Mouse (Mus musculus) myocyte (in vitro differentiated cells): ENCODE measurements at regions not wholly inside any gene's neighbourhood (a gene's known extent, or its start where the extent isn't known, plus 50 kb on each side); places are given as distances from the start of the nearest gene placed in this dataset.

Experiments used
- H3K27me3 ChIP-seq: one replicate; pipeline ENCODE4 v1.6.1; 2011; ENCODE audit not compliant: control insufficient read depth, insufficient read depth, insufficient read length
- H3K36me3 ChIP-seq: one replicate; pipeline ENCODE4 v1.6.1; 2011; ENCODE audit not compliant: control insufficient read depth, insufficient read depth
- H3K4me2 ChIP-seq: one replicate; pipeline ENCODE4 v1.6.1; 2011; ENCODE audit warnings: low read depth, control low read depth
- H3K4me3 ChIP-seq: one replicate; pipeline ENCODE4 v1.5.1; 2011; ENCODE audit warnings: mild to moderate bottlenecking, control low read depth, moderate library complexity
- H3K79me2 ChIP-seq: one replicate; pipeline ENCODE4 v1.6.1; 2011; ENCODE audit not compliant: control insufficient read depth, insufficient read depth
- H3ac ChIP-seq: one replicate; pipeline ENCODE4 v1.6.1; 2011; ENCODE audit not compliant: control insufficient read depth, insufficient read length
- CEBPB ChIP-seq: IDR thresholded peaks from 2 replicates; pipeline ENCODE4 v1.6.1; 2011; ENCODE audit warnings: mild to moderate bottlenecking, moderate library complexity; ENCODE audit not compliant: poor library complexity, insufficient read depth, severe bottlenecking
- E2F4 ChIP-seq: IDR thresholded peaks from one replicate; pipeline ENCODE4 v1.6.1; 2011; ENCODE audit warnings: mild to moderate bottlenecking, control low read depth, moderate library complexity; ENCODE audit not compliant: insufficient read depth
- MAX ChIP-seq: IDR thresholded peaks from one replicate; pipeline ENCODE4 v1.6.1; 2011; ENCODE audit warnings: low read depth, mild to moderate bottlenecking, control low read depth
- MYOD1 ChIP-seq, 3 experiments: IDR thresholded peaks; one replicate each; pipeline ENCODE4 v1.6.1; 2011; ENCODE audit warnings: control low read depth in 2 of 3, low read depth in 2 of 3, mild to moderate bottlenecking in 2 of 3, moderate library complexity in 1 of 3; ENCODE audit not compliant: insufficient read length in 2 of 3, control insufficient read depth in 1 of 3
- MYOG ChIP-seq, 3 experiments: IDR thresholded peaks; one replicate each; pipeline ENCODE4 v1.6.1; 2011; ENCODE audit warnings: control low read depth in 2 of 3, low read depth in 2 of 3, mild to moderate bottlenecking in 2 of 3; ENCODE audit not compliant: insufficient read length in 2 of 3, control insufficient read depth in 1 of 3, insufficient read depth in 1 of 3
- POLR2A ChIP-seq: IDR thresholded peaks from one replicate; pipeline ENCODE4 v1.6.1; 2011; ENCODE audit warnings: low read depth, mild to moderate bottlenecking, control low read depth, moderate library complexity; ENCODE audit not compliant: insufficient read length
- POLR2AphosphoS2 ChIP-seq: IDR thresholded peaks from one replicate; pipeline ENCODE4 v1.6.1; 2011; ENCODE audit warnings: low read depth, control low read depth; ENCODE audit not compliant: insufficient read length
- REST ChIP-seq: IDR thresholded peaks from one replicate; pipeline ENCODE4 v1.6.1; 2011; ENCODE audit warnings: mild to moderate bottlenecking, control low read depth, moderate library complexity; ENCODE audit not compliant: insufficient read depth, insufficient read length
- SRF ChIP-seq: IDR thresholded peaks from one replicate; pipeline ENCODE4 v1.6.1; 2011; ENCODE audit warnings: low read depth; ENCODE audit not compliant: control insufficient read depth, insufficient read length
- TCF12 ChIP-seq: IDR thresholded peaks from one replicate; pipeline ENCODE4 v1.6.1; 2011; ENCODE audit warnings: mild to moderate bottlenecking, control low read depth; ENCODE audit not compliant: poor library complexity, insufficient read depth, severe bottlenecking
- TCF3 ChIP-seq: IDR thresholded peaks from one replicate; pipeline ENCODE4 v1.6.1; 2011; ENCODE audit warnings: low read depth, control low read depth; ENCODE audit not compliant: insufficient read length
- USF1 ChIP-seq: IDR thresholded peaks from one replicate; pipeline ENCODE4 v1.6.1; 2011; ENCODE audit warnings: low read depth, mild to moderate bottlenecking, control low read depth, moderate library complexity

DNA sequence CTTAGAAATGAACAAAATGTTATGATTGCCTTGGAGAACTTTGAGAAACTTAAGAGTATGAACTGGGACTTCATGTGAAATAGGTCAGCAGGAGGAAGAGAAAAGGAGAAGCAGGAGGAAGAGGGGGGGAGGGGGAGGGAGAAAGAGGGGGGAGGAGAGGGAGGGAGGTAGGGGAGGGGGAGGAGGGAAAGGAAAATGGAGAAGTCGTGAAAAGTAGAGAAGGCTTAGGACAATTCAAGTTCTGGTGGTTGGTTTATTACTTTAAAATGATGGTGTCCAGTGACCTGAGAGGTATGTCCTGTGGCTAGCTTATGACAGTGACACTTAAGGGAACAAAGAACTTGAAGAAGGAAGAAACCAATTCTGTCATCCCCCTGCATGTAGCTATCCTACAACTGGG, 171.6 kb upstream of the Egfl6 start:
- H3K4me2 ChIP-seq: no peak overlapping the region
- H3K36me3 ChIP-seq: no peaks in the 10 kb centered on the region

DNA sequence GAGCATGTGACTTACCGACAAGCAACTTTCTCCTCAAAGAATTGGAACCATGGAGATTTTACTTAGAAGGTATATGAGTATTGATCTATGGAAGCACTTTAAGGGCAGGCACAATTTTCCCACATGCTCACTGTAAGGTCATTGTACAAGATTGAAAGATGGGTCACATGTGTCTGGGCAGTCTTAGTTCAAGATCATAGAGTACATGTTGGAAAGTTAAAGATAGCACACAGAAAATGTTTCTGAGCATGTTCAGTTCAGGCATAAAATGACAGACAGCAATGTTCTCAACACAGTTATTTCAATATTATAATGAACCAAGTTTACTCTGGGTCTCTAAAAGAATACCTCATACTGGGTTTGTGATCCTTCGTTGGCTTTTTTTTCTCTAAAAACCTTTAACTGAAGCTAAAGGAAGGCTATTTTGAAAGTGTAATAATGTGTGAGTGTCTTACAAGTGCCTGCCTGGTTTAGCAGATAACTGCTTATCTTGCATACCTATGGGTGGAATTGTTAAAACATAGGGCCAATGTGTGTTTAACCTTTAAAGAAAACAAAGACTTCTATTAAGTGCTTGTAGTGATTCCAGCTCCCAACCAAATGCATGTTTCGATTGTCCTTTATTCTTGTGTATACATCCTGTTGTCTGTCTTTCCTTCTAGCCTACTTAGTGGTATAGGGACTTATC, 169.6 kb upstream of the Egfl6 start:
- Histone ChIP-seq H3K79me2 (no peaks in the 10 kb centered on the region), H3K4me2 (no peak overlapping the region), H3K36me3 (no peaks in the 10 kb centered on the region), H3ac (no peak overlapping the region), H3K4me3 (no peak overlapping the region), H3K27me3 (no peaks in the 10 kb centered on the region)
- TF ChIP-seq SRF (no peak), CEBPB (no peak), MYOD1 (IDR thresholded peaks at IDR 0.05; ENCODE audit: control insufficient read depth in 1 of 3, insufficient read length in 2 of 3, low read depth in 2 of 3) (no peak), USF1 (no peak), TCF12 (no peak), E2F4 (no peak), MAX (no peak), POLR2A (no peak), POLR2AphosphoS2 (no peak), REST (no peak), MYOG (IDR thresholded peaks at IDR 0.05; ENCODE audit: control insufficient read depth in 1 of 3, insufficient read depth in 1 of 3, insufficient read length in 2 of 3, low read depth in 2 of 3) (no peak), TCF3 (no peak)

More for the DNA sequence above, 171.6 kb upstream of the Egfl6 start:
- TF ChIP-seq POLR2AphosphoS2 (no peak), SRF (no peak), E2F4 (no peak)
- H3K27me3 ChIP-seq: no peaks in the 10 kb centered on the region
- H3K4me3 ChIP-seq: no peak overlapping the region
- no peaks in the 10 kb centered on the region for H3K79me2 ChIP-seq
- H3ac ChIP-seq: no peak overlapping the region

DNA sequence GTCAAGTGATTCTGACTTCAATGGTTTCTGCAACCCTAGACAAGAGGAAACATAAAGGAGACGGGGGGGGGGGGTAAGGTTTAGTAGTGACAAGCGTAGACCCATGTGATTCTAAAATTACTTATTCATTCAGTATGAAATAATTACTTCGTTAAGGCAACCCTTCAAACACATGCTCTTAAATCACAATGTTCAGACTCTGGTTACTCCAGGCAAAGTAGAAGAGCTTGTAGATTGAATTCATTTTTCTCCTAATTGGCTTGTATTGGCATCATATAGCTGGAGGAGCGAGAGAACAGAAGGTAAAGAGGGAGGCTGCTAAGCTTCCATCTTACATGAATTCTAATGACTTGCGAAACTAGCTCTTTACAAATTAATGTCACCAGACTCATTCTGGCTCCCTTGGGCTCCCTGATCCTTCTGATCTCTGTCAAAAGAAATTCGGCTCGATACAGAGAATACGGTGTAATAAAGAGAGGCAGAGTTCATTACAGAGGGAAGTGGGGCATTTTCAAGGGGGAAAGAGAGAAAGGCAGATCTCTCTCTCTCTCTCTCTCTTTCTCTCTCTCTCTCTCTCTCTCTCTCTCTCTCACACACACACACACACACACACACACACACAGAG, 163.6 kb upstream of the Egfl6 start:
- Histone ChIP-seq H3ac (no peak overlapping the region), H3K4me2 (no peak overlapping the region), H3K79me2 (no peaks in the 10 kb centered on the region), H3K27me3 (no peaks in the 10 kb centered on the region), H3K36me3 (no peaks in the 10 kb centered on the region), H3K4me3 (no peak overlapping the region)
- TF ChIP-seq CEBPB: no peak
- no peak for TF ChIP-seq MYOD1 (IDR thresholded peaks at IDR 0.05; ENCODE audit: control insufficient read depth in 1 of 3, insufficient read length in 2 of 3, low read depth in 2 of 3)
- no peak for TF ChIP-seq TCF3
- no peak for TF ChIP-seq SRF
- no peak for TF ChIP-seq MYOG (IDR thresholded peaks at IDR 0.05; ENCODE audit: control insufficient read depth in 1 of 3, insufficient read depth in 1 of 3, insufficient read length in 2 of 3, low read depth in 2 of 3)
- TF ChIP-seq E2F4: no peak
- no peak for TF ChIP-seq REST
- TF ChIP-seq TCF12: no peak
- no peak for TF ChIP-seq MAX
- TF ChIP-seq POLR2A: no peak
- no peak for TF ChIP-seq USF1

DNA sequence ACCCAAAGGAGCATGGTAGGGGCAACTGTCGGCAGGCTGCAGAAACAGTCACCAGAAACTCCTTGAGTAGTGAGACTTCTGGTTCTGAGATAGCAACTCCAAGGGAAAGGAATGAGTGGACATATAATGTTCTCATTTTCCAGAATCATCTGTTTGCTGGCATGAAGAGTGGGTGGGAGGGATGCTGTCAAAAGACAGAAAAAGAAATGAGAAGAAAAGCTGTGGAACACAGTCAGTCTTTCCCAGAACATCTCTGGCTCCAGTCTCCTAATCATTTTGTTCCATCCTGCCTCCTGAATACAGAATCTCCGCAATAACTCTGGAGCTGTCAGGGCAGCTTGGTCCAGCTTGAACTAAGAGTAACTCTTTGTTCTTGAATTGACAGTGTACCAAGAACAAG, 145.8 kb upstream of the Egfl6 start:
- H3K79me2 ChIP-seq: no peaks in the 10 kb centered on the region
- TF ChIP-seq E2F4: no peak
- TF ChIP-seq MYOD1 (IDR thresholded peaks at IDR 0.05; ENCODE audit: control insufficient read depth in 1 of 3, insufficient read length in 2 of 3, low read depth in 2 of 3): no peak
- no peak for TF ChIP-seq TCF3
- no peak for TF ChIP-seq MAX
- TF ChIP-seq SRF: no peak
- TF ChIP-seq TCF12: no peak
- no peak for TF ChIP-seq POLR2AphosphoS2

DNA sequence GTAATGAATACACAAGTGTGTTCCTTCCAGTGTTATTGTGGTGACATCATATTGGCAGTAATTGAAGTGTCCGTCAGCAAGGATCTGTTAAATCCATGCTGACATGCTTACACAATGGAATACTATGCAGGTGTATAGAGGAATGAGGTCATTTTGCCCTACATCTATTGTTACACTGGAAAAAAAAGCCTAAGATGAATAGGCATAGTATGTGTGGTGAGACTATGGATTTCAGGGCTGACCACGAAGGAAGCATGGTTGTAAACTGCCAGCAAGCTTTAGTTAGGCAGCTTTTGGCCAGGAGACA, 143.1 kb upstream of the Egfl6 start:
- Histone ChIP-seq H3ac (no peak overlapping the region), H3K4me3 (no peak overlapping the region), H3K79me2 (no peaks in the 10 kb centered on the region), H3K4me2 (no peak overlapping the region), H3K27me3 (no peaks in the 10 kb centered on the region), H3K36me3 (no peaks in the 10 kb centered on the region)
- TF ChIP-seq MYOG (IDR thresholded peaks at IDR 0.05; ENCODE audit: control insufficient read depth in 1 of 3, insufficient read depth in 1 of 3, insufficient read length in 2 of 3, low read depth in 2 of 3) (no peak), POLR2A (no peak), MAX (no peak), TCF3 (no peak), SRF (no peak), REST (no peak), CEBPB (no peak), E2F4 (no peak), MYOD1 (IDR thresholded peaks at IDR 0.05; ENCODE audit: control insufficient read depth in 1 of 3, insufficient read length in 2 of 3, low read depth in 2 of 3) (no peak), USF1 (no peak), POLR2AphosphoS2 (no peak), TCF12 (no peak)

More for the DNA sequence above, 145.8 kb upstream of the Egfl6 start:
- Histone ChIP-seq H3K4me3 (no peak overlapping the region), H3ac (no peak overlapping the region), H3K27me3 (no peaks in the 10 kb centered on the region), H3K36me3 (no peaks in the 10 kb centered on the region), H3K4me2 (no peak overlapping the region)
